Mouse (Mus musculus): Measurements from ENCODE around the gene Cadps2. TPM values are rescaled to one million over a fixed set of nuclear protein-coding genes. Genes with fewer than 3 reads are reported as not detected.

The Cadps2 gene
- total and polyA plus RNA-seq, 3 experiments = not detected

- H3K4me3 ChIP-seq (replicated peaks in 1 of 3; ENCODE audit: low read depth in 2 of 3, low read length in 2 of 3, poor library complexity in 1 of 3) = no peak overlapping the region
- no peaks in the 10 kb centered on the region for H3K36me3 ChIP-seq (replicated peaks in 1 of 2; ENCODE audit: control insufficient read depth in 1 of 2, insufficient read depth in 1 of 2, low read length in 1 of 2)
These were observed 34.0 kb upstream of the Cadps2 start for GRCm38 (mm10) chr6:23873231-23873630.

GRCm38 (mm10) chr6:23869971-23870370 is 30.8 kb upstream of the Cadps2 start:
- no peak for DNase-seq (ENCODE audit: extremely low read depth)
- in situ Hi-C loops (cut with MboI; ENCODE audit: low pct_ligation_motif_present, low pct_unique_long_range_greater_than_20kb, low sequenced_read_pairs) = no loop called here
- no peaks in the 10 kb centered on the region for H3K27me3 ChIP-seq (replicated peaks)
- no peak overlapping the region for H3K4me2 ChIP-seq (ENCODE audit: insufficient read depth, low read depth, poor library complexity, severe bottlenecking)
- TF ChIP-seq CHD1 (IDR thresholded peaks at IDR 0.05; ENCODE audit: low read depth, low read length) (no peak), PAX5 (IDR thresholded peaks at IDR 0.05; ENCODE audit: low read length) (no peak), UBTF (IDR thresholded peaks at IDR 0.05; ENCODE audit: low read depth, low read length) (no peak), JUN (IDR thresholded peaks at IDR 0.05; ENCODE audit: insufficient read depth, low read depth, low read length) (no peak), EP300 (IDR thresholded peaks at IDR 0.05; ENCODE audit: low read length) (no peak), MYC (IDR thresholded peaks at IDR 0.05; ENCODE audit: low read depth, low read length) (no peak), RCOR1 (conservative IDR thresholded peaks at IDR 0.05; ENCODE audit: low read depth, low read length) (no peak), ETS1 (conservative IDR thresholded peaks at IDR 0.05; ENCODE audit: low read depth, low read length) (no peak), CTCF (conservative IDR thresholded peaks at IDR 0.05 in 1 of 2, IDR thresholded peaks at IDR 0.05 in 1 of 2; ENCODE audit: low read depth in 2 of 2, low read length in 2 of 2) (no peak), ZMIZ1 (IDR thresholded peaks at IDR 0.05; ENCODE audit: low read depth, low read length) (no peak), RAD21 (IDR thresholded peaks at IDR 0.05; ENCODE audit: low read depth, low read length) (no peak), ZNF384 (IDR thresholded peaks at IDR 0.05; ENCODE audit: low read depth, low read length) (no peak), NELFE (IDR thresholded peaks at IDR 0.05; ENCODE audit: low read depth, low read length) (no peak), BHLHE40 (IDR thresholded peaks at IDR 0.05; ENCODE audit: low read depth, low read length) (no peak), MXI1 (IDR thresholded peaks at IDR 0.05; ENCODE audit: low read depth, low read length) (no peak), TCF12 (IDR thresholded peaks at IDR 0.05; ENCODE audit: low read depth, low read length) (no peak), MEF2A (IDR thresholded peaks at IDR 0.05; ENCODE audit: borderline replicate concordance, low read depth, low read length) (no peak)
- H3K27ac ChIP-seq (ENCODE audit: insufficient read depth, low read depth) = no peak overlapping the region
- H3K79me2 ChIP-seq (replicated peaks; ENCODE audit: control insufficient read depth, extremely low read depth, insufficient read depth, poor library complexity, severe bottlenecking) = no peaks in the 10 kb centered on the region
- H3K9ac ChIP-seq (ENCODE audit: insufficient read depth, low read depth) = no peak overlapping the region
- no peaks in the 10 kb centered on the region for H3K36me3 ChIP-seq (replicated peaks in 1 of 2; ENCODE audit: control insufficient read depth in 1 of 2, insufficient read depth in 1 of 2, low read length in 1 of 2)
- dilution Hi-C loops (cut with MboI; ENCODE audit: extremely low pct_ligation_motif_present, extremely low pct_unique_long_range_greater_than_20kb, low sequenced_read_pairs) = no loop called here
- H3K4me1 ChIP-seq (ENCODE audit: control insufficient read depth in 1 of 2, insufficient read depth in 2 of 2) = no peaks in the 10 kb centered on the region
- no peaks in the 10 kb centered on the region for H3K9me3 ChIP-seq (replicated peaks; ENCODE audit: low read length)
- H3K4me3 ChIP-seq (replicated peaks in 1 of 3; ENCODE audit: low read depth in 2 of 3, low read length in 2 of 3, poor library complexity in 1 of 3) = no peak overlapping the region

More at GRCm38 (mm10) chr6:23873231-23873630, 34.0 kb upstream of the Cadps2 start:
- H3K9me3 ChIP-seq (replicated peaks; ENCODE audit: low read length) = no peaks in the 10 kb centered on the region
- no peak for DNase-seq (ENCODE audit: extremely low read depth)
- no peak overlapping the region for H3K9ac ChIP-seq (ENCODE audit: insufficient read depth, low read depth)
- in situ Hi-C loops (cut with MboI; ENCODE audit: low pct_ligation_motif_present, low pct_unique_long_range_greater_than_20kb, low sequenced_read_pairs) = no loop called here
- TF ChIP-seq HCFC1 (IDR thresholded peaks at IDR 0.05; ENCODE audit: low read depth, low read length) = no peak
- no peak for TF ChIP-seq JUN (IDR thresholded peaks at IDR 0.05; ENCODE audit: insufficient read depth, low read depth, low read length)
- no peak for TF ChIP-seq MAZ (IDR thresholded peaks at IDR 0.05; ENCODE audit: low read depth, low read length)
- TF ChIP-seq TCF12 (IDR thresholded peaks at IDR 0.05; ENCODE audit: low read depth, low read length) = no peak
- H3K27me3 ChIP-seq (replicated peaks) = no peaks in the 10 kb centered on the region
- H3K27ac ChIP-seq (ENCODE audit: insufficient read depth, low read depth) = no peak overlapping the region
- no peak overlapping the region for H3K4me2 ChIP-seq (ENCODE audit: insufficient read depth, low read depth, poor library complexity, severe bottlenecking)
- dilution Hi-C loops (cut with MboI; ENCODE audit: extremely low pct_ligation_motif_present, extremely low pct_unique_long_range_greater_than_20kb, low sequenced_read_pairs) = no loop called here
- no peaks in the 10 kb centered on the region for H3K79me2 ChIP-seq (replicated peaks; ENCODE audit: control insufficient read depth, extremely low read depth, insufficient read depth, poor library complexity, severe bottlenecking)
- no peaks in the 10 kb centered on the region for H3K4me1 ChIP-seq (ENCODE audit: control insufficient read depth in 1 of 2, insufficient read depth in 2 of 2)

Data from CH12.LX (cell line).